Mouse (Mus musculus): ENCODE results near the gene Gm17622. TPM values are rescaled to one million over a fixed set of nuclear protein-coding genes. Genes with fewer than 3 reads are reported as not detected.

Gene Gm17622
- polyA plus RNA-seq, 1 experiment from 2014 or later = not detected

DNA sequence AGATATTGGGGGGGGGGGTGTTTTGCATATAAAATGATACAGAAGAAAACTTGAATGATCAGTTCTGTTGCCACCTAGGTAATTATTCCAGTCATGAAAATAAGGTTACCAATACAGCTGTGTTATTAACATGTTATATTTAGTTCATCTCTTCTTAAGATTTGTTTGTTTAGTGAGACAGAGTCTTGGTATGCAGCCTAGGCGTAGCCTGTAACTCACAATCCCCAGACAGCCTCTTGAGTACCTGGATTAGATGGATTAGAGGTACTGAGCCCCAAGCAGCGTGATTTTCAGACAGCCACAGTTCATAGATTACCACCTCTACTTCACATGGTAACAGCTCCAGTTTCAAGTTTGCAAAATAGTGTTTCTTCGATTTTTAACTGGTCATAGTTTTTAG is 47.6 kb downstream of the Gm17622 start:
- Histone ChIP-seq H3K27me3 (no peaks in the 10 kb centered on the region), H3K9ac (replicated peaks) (no peak overlapping the region)
- 82% methylated on average over 3 of the region's 3 CpGs for WGBS

More for the DNA sequence above, 47.6 kb downstream of the Gm17622 start:
- Histone ChIP-seq H3K36me3 (no peaks in the 10 kb centered on the region), H3K9me3 (no peaks in the 10 kb centered on the region), H3K4me1 (replicated peaks) (peaks cover 2% of the 10 kb centered on the region; the same call in 1 of the 2 replicates), H3K4me3 (replicated peaks) (no peak overlapping the region), H3K27ac (no peak overlapping the region), H3K4me2 (replicated peaks) (no peak overlapping the region)
- no peak for ATAC-seq

Other genes with a start within 250 kb of the Gm17622 start
- 22.5 and 23.3 TPM in 2 replicates for gene Poc5, start 102.4 kb upstream of the Gm17622 start, polyA plus RNA-seq (2015; fragmentation: Nextera tagmentation; extraction: Ambion mirVana)
- gene Ankdd1b, start 19.5 kb upstream of the Gm17622 start, polyA plus RNA-seq (2015; fragmentation: Nextera tagmentation; extraction: Ambion mirVana) = not detected in 2 replicates
- gene Polk, start 51.8 kb downstream of the Gm17622 start, polyA plus RNA-seq (2015; fragmentation: Nextera tagmentation; extraction: Ambion mirVana) = 5.4 and 5.7 TPM in 2 replicates
- 7.5 and 8.4 TPM in 2 replicates for gene Col4a3bp, start 51.9 kb downstream of the Gm17622 start, polyA plus RNA-seq (2015; fragmentation: Nextera tagmentation; extraction: Ambion mirVana)
- gene Hmgcr, start 180.2 kb downstream of the Gm17622 start, polyA plus RNA-seq (2015; fragmentation: Nextera tagmentation; extraction: Ambion mirVana) = 178 and 203 TPM in 2 replicates

Data from midbrain, embryonic 13.5 days (tissue).